Mouse (Mus musculus) urinary bladder, postnatal 4 days (tissue): ENCODE measurements around the gene Pdlim4.
A peak's percentile ranks its signal among the peaks of the same experiment; 100 is the strongest.

Experiments
- DNase-seq, 2 experiments: peaks; one replicate each; pipeline ENCODE4 v3.0.0; 2021 to 2022; ENCODE audit warnings: low spot score in 2 of 2

The Pdlim4 gene

GRCm38 (mm10) chr11:54068520-54069371 is at the start of gene Pdlim4:
Pdlim4 (minus strand) TSS chr11:54069014.
- peak; percentile 59 to 66 for DNase-seq

GRCm38 (mm10) chr11:54117096-54117495 is 48.3 kb upstream of the Pdlim4 start:
- DNase-seq, result no peak

- DNase-seq, result no peak
Observed at GRCm38 (mm10) chr11:54116406-54116805, 47.6 kb upstream of the Pdlim4 start.

GRCm38 (mm10) chr11:54115911-54116310 is 47.1 kb upstream of the Pdlim4 start:
- DNase-seq, result no peak

GRCm38 (mm10) chr11:54115301-54115700 is 46.5 kb upstream of the Pdlim4 start:
- no peak for DNase-seq

GRCm38 (mm10) chr11:54114746-54115145 is 45.9 kb upstream of the Pdlim4 start:
- no peak for DNase-seq

GRCm38 (mm10) chr11:54113352-54113751 is 44.5 kb upstream of the Pdlim4 start:
- DNase-seq, result no peak

- DNase-seq, result peak; percentile 91 to 92
Observed at GRCm38 (mm10) chr11:54112920-54113319, 44.1 kb upstream of the Pdlim4 start.

GRCm38 (mm10) chr11:54111976-54112741 is 43.3 kb upstream of the Pdlim4 start:
- no peak for DNase-seq

- no peak for DNase-seq
Observed at GRCm38 (mm10) chr11:54111291-54111690, 42.5 kb upstream of the Pdlim4 start.

GRCm38 (mm10) chr11:54108894-54109293 is 40.1 kb upstream of the Pdlim4 start:
- no peak for DNase-seq

- no peak for DNase-seq
Observed at GRCm38 (mm10) chr11:54108131-54108530, 39.3 kb upstream of the Pdlim4 start.

GRCm38 (mm10) chr11:54107239-54107638 is 38.4 kb upstream of the Pdlim4 start:
- DNase-seq, result no peak

- DNase-seq, result no peak
Observed at GRCm38 (mm10) chr11:54106676-54107075, 37.9 kb upstream of the Pdlim4 start.

- DNase-seq, result no peak
Observed at GRCm38 (mm10) chr11:54105011-54105410, 36.2 kb upstream of the Pdlim4 start.

GRCm38 (mm10) chr11:54102706-54103449 is 34.1 kb upstream of the Pdlim4 start:
- DNase-seq, result no peak

- DNase-seq, result no peak
Observed at GRCm38 (mm10) chr11:54101701-54102100, 32.9 kb upstream of the Pdlim4 start.

GRCm38 (mm10) chr11:54100692-54101591 is 32.1 kb upstream of the Pdlim4 start:
- peak; percentile 64 to 73 for DNase-seq

GRCm38 (mm10) chr11:54100045-54100691 is 31.4 kb upstream of the Pdlim4 start, which contains the start of gene P4ha2:
P4ha2 (plus strand) TSS chr11:54100095.
- no peak for DNase-seq

- DNase-seq, result no peak
Observed at GRCm38 (mm10) chr11:54093000-54093399, 24.2 kb upstream of the Pdlim4 start.
